Mouse (Mus musculus): Measurements from ENCODE around the gene Limd2. TPM values are rescaled to one million over a fixed set of nuclear protein-coding genes. Genes with fewer than 3 reads are reported as not detected.
A peak's percentile ranks its signal among the peaks of the same experiment; 100 is the strongest.
"Not testable (repeated sequence)": the region's sequence is repeated elsewhere in the genome, so short reads cannot be mapped to it uniquely, and the experiment has no call there.

Limd2 gene
- polyA plus RNA-seq (2016; fragmentation: Nextera tagmentation; extraction: Ambion mirVana), result 302 and 316 TPM in 2 replicates

DNA sequence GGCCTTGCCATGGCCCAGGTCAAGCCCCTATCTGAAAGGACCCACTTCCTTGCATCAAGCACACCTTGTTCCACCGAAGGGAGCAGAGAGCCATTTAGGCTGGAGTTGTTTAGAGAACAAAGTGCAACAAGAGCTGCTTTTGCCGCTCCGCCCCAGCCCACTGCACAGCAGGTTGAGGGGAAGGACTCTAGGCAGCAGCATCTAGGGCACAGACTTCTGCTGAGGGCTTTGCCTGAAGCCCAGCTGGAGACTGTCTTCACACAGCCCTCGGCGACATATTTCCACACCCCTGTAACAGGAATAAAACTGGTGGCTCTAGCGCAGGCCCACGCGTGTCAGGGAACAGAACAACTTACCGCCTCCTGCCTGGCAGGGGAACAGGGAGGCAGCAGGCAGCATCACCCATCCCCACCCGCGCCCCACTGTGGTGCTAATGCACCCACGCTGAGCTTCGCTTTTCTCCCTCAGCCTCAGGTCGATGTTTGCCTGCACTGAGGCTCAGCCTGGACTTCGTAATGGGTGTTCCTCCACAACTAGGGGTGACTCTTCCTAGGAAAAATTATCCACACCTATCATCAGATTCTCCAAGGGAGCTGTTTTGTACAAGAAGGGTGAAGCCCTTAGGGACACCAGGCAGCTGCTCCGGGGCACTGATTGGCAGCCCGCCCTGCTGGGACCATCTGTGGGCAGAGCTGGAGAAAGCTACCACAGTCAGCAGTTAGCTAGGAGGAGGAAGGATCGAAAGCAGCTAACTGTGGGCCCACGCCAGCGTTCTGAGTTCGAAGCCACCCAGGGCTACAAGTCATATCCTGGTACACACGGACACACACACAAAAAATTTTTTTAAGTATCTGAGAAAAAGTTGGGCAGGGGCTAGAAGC is at the start of gene Limd2, which contains the start of gene Gm10840:
Gene Limd2 (minus strand): TSS at position 20 of the 881 bp plus-strand sequence.
Gene Gm10840 (plus strand): TSS at position 10 of the 881 bp plus-strand sequence.
- Histone ChIP-seq H3K27me3 (no peaks in the 10 kb centered on the region), H3K9ac (peak within 1 kb of the TSS; percentile 95), H3K27ac (peak within 1 kb of the TSS; percentile 97), H3K4me2 (replicated peaks) (peak within 1 kb of the TSS; percentile 94), H3K9me3 (replicated peaks) (no peaks in the 10 kb centered on the region), H3K4me3 (peak within 1 kb of the TSS; percentile 85), H3K36me3 (peaks cover 49% of the 10 kb centered on the region), H3K4me1 (peaks cover 42% of the 10 kb centered on the region)
- peak; percentile 26 for ATAC-seq (ENCODE audit: low FRiP score)
- WGBS, result 27% methylated on average over 22 of the region's 22 CpGs

DNA sequence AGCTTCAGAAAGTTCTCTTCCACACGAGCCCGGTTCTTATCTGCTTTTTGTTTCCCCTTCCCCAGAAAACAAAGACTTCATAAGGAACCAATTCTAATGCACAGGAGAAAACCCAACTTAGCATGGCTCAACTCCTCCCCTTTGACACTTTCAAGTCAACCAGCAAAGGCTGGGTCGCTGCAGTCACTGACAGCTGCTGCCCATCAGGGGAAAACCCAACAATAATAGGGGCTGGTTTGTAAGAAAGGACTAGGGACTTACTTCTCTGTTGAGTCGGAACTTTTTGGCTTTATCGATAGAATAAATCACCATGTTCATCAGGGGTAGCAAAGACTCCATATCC is 41.4 kb upstream of the Limd2 start, which contains the start of gene Strada:
Gene Strada (minus strand): TSS at position 46 of the 343 bp plus-strand sequence.
- H3K4me1 ChIP-seq, result no peaks in the 10 kb centered on the region
- ATAC-seq (ENCODE audit: low FRiP score), result no peak
- peaks cover 64% of the 10 kb centered on the region for H3K36me3 ChIP-seq

DNA sequence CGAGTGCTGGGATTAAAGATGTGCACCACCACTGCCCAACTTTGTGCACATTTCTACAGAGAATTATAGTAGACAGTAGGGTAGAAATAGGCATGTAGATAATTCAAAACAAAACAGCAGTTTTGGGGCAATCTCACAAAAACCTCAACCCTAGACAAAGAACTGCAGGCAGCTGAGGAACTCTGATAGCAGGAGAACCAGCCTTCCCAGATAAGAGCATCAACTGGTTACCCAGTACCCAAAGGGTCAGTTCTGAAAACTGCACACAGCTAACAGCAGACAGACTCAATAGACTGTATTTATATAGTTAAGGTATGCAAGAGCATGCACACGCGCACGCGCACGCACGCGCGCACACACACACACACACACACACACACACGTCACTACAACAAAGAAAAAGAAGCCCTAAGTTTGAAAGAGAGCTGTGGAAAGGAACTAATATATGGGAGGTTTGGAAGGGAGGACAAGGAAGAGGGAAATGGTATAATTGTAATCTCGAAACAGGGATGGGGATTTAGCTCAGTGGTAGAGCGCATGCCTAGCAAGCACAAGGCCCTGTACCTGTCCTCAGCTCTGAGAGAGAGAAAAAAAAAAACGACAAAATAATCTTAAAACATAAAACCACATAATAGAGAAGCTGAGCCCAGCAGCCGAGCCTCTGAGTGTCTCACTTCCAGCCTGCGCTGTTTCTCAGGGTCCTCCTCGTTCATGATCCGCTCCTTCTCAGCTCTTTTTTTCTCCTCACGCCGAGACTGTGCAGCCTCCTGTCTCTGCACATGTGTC is 40.9 kb upstream of the Limd2 start:
- 93% methylated on average over 19 of the region's 19 CpGs for WGBS

More for the DNA sequence above, 41.4 kb upstream of the Limd2 start, which contains the start of gene Strada:
- no peaks in the 10 kb centered on the region for H3K9me3 ChIP-seq (replicated peaks)
- 78% methylated on average over 5 of the region's 5 CpGs for WGBS
- H3K4me3 ChIP-seq, result no peak within 1 kb of the TSS
- no peak within 1 kb of the TSS for H3K9ac ChIP-seq
- no peaks in the 10 kb centered on the region for H3K27me3 ChIP-seq
- no peak within 1 kb of the TSS for H3K4me2 ChIP-seq (replicated peaks)
- no peak within 1 kb of the TSS for H3K27ac ChIP-seq

DNA sequence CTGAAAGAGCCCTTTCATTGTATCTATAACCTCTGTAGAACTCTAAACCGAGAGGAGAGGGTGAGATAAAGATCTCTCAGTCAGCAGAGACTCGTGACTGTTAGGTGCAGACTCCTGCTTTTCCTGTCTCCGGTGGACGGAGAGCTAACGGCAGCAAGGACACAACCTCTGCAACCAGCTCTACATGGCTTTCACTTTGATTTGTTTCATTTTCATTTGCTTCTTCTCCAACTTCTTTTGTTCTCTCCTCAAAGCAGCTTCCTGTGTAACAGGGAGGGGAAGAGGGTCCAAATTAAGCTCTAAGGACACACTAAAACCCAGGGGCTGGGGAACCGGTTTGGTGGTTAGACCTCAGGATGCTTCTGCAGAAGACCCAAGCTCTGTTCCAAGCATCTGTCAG is 40.1 kb upstream of the Limd2 start:
- H3K27me3 ChIP-seq, result no peaks in the 10 kb centered on the region
- H3K4me2 ChIP-seq (replicated peaks), result no peak overlapping the region
- no peak overlapping the region for H3K4me3 ChIP-seq
- H3K4me1 ChIP-seq, result no peaks in the 10 kb centered on the region
- no peak overlapping the region for H3K27ac ChIP-seq
- ATAC-seq (ENCODE audit: low FRiP score), result no peak
- H3K9ac ChIP-seq, result no peak overlapping the region
- H3K9me3 ChIP-seq (replicated peaks), result no peaks in the 10 kb centered on the region
- H3K36me3 ChIP-seq, result peaks cover 66% of the 10 kb centered on the region
- WGBS, result 86% methylated on average over 6 of the region's 6 CpGs

More for the DNA sequence above, 40.9 kb upstream of the Limd2 start:
- Histone ChIP-seq H3K4me3 (no peak overlapping the region), H3K27ac (no peak overlapping the region), H3K4me1 (no peaks in the 10 kb centered on the region), H3K9ac (no peak overlapping the region), H3K4me2 (replicated peaks) (no peak overlapping the region), H3K27me3 (no peaks in the 10 kb centered on the region), H3K36me3 (peaks cover 63% of the 10 kb centered on the region), H3K9me3 (replicated peaks) (no peaks in the 10 kb centered on the region)
- ATAC-seq (ENCODE audit: low FRiP score), result no peak

DNA sequence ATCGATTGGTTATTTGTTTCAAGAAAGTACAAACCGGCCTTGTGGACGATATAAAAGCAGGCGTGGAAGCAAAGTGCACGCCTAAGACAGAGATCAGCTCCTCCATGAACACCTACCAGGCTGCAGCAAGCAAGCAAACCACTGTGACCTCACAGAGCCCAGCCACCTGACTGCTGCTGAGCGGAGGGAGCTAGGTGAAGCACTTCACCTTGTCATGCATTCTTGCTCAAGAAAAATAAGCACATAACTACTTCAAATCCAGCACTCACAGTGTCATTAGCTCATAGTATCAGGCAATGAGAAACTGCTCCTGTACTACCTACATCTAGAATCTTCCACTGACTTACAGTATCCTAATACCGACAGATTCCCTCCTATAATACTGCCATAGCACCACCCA is 39.3 kb upstream of the Limd2 start:
- H3K9me3 ChIP-seq (replicated peaks); H3K4me2 ChIP-seq (replicated peaks); H3K4me1 ChIP-seq; H3K4me3 ChIP-seq; H3K27me3 ChIP-seq; H3K27ac ChIP-seq; ATAC-seq (ENCODE audit: low FRiP score); H3K9ac ChIP-seq: not testable (repeated sequence)
- WGBS, result 97% methylated on average over 7 of the region's 7 CpGs
- H3K36me3 ChIP-seq, result peaks cover 61% of the 10 kb centered on the region

DNA sequence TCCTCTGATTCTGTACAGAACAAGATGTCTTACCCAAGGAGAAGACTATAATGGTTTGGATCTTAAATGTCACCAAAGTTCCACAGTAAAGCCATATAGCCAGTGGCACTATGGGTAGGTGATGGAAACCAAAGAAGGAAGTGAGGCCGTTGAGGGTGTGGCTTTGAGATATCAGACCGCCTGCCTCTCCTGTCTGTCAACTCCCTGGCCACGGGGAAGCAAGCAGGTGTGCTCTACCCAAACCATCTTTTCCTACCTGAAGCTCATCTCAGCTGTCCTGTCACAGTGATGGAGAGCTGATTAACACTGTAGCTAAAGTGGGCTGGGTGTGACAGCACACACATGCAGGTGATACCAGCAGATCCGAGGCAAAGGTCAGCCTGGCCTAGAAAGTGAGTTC is 37.6 kb upstream of the Limd2 start:
- H3K4me1 ChIP-seq, result no peaks in the 10 kb centered on the region
- peaks cover 47% of the 10 kb centered on the region for H3K36me3 ChIP-seq
- ATAC-seq (ENCODE audit: low FRiP score), result no peak
- H3K9ac ChIP-seq, result no peak overlapping the region
- H3K27me3 ChIP-seq, result no peaks in the 10 kb centered on the region
- H3K4me3 ChIP-seq, result no peak overlapping the region
- H3K4me2 ChIP-seq (replicated peaks), result no peak overlapping the region
- WGBS, result 87% methylated on average over 4 of the region's 4 CpGs
- no peaks in the 10 kb centered on the region for H3K9me3 ChIP-seq (replicated peaks)
- no peak overlapping the region for H3K27ac ChIP-seq

DNA sequence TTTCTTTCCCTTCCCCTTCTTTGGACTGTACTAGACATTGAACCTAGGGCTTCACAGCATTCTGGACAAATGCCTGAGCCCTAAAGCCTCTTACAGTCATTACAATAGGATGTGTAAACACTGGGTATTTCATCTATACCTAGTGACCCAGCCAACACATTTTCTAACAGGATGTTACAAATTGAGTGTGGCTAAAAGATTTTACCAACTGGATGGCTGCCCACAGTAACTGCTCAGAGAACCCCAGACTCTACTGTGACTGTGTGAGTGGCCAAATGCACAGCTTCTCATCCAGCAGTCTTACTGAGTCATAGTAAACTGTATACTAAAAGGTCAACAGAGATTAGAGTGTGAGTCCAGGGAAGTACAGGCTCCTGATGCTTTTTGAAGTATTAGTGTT is 34.7 kb upstream of the Limd2 start:
- Histone ChIP-seq H3K9ac (no peak overlapping the region), H3K27me3 (no peaks in the 10 kb centered on the region), H3K4me3 (no peak overlapping the region), H3K4me1 (peaks cover 8% of the 10 kb centered on the region; the same call in 1 of the 2 replicates), H3K4me2 (replicated peaks) (no peak overlapping the region), H3K27ac (no peak overlapping the region), H3K36me3 (peaks cover 23% of the 10 kb centered on the region), H3K9me3 (replicated peaks) (no peaks in the 10 kb centered on the region)
- no peak for ATAC-seq (ENCODE audit: low FRiP score)

DNA sequence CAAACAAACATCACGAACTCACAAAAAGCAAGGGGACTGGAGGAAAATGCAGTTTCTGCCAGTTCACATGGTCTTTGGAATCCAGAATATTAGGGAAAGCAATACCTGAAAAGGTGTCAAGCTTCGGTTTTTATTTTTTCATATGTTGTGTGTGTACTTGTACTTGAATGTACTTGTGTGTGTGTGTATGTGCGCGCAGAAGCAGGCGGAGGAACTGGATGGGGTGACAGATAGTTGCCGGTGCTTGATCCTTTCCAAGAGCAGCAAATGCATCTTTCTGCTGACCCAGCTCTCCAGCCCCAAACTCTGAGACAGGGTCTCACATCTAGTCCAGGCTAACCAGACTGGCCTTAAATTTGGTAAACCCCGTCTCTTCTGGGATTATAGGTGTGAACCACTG is 34.2 kb upstream of the Limd2 start:
- Histone ChIP-seq H3K4me2 (replicated peaks) (no peak overlapping the region), H3K9me3 (replicated peaks) (no peaks in the 10 kb centered on the region), H3K27ac (no peak overlapping the region), H3K36me3 (peaks cover 21% of the 10 kb centered on the region), H3K4me3 (no peak overlapping the region), H3K27me3 (no peaks in the 10 kb centered on the region), H3K4me1 (peaks cover 8% of the 10 kb centered on the region; the same call in 1 of the 2 replicates), H3K9ac (no peak overlapping the region)
- 91% methylated on average over 7 of the region's 7 CpGs for WGBS
- ATAC-seq (ENCODE audit: low FRiP score), result no peak

DNA sequence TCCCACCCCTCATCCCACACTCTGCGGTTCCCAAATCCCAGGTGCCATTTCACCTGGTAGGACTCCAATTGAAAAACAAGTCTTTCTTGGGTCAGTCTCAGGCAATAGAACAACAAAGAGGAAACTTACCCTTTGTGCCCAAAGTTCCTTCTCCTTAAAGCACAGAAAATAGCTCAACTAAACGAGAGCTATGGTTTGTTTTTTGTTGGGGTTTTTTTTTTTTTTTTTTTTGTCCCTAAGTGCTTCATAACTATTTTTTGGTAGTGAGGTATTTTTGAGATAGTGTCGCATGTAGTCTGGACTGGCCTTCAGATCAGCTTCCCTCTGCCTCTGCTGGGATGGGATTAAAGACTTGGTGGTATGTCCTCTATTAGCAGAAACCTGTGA is 33.5 kb upstream of the Limd2 start:
- Histone ChIP-seq H3K9me3 (replicated peaks) (no peaks in the 10 kb centered on the region), H3K27ac (peak overlapping the region; percentile 89), H3K4me1 (peaks cover 8% of the 10 kb centered on the region; the same call in 1 of the 2 replicates), H3K27me3 (no peaks in the 10 kb centered on the region), H3K36me3 (peaks cover 21% of the 10 kb centered on the region), H3K4me2 (replicated peaks) (peak overlapping the region; percentile 58), H3K4me3 (peak overlapping the region; percentile 55), H3K9ac (peak overlapping the region; percentile 78)
- no peak for ATAC-seq (ENCODE audit: low FRiP score)
- WGBS, result 36% methylated on average over 3 of the region's 3 CpGs

DNA sequence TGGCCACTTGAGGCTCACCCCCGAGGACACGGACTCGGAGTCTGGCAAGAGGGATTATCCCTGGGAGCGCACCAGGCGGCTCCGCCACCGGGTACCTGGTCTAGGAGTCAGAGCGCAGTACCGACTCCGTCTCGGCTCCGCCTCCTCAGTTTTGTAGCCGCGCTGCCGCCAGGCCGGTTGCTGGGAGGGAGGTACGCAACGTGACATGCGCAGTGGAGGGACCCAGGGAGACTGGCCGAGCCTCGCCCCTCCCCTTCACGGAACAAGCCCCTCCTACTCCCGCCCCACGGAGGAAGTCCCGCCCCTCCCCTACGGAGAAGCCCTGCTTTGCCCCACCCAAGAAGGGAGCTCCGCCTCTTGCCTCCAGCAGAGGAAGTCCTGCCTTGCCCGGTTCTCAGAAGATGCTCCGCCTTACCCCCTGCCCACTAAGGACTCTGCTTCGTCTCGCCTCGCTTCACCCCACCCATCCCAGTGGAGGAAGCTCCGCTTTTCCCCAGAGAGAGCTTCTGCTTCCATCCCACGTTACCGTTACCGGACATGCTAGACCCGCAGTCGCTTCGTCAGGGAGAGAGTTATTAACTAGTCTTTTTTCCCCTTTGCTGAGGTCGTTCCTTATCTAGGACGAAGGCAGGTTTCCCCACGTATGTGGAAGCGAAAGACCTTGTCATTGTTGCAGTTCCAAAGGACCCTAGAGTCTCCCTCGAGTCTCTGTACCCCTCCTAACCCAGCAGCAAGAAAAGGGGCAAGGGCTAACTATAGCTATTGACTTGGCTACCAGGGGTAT is 32.9 kb upstream of the Limd2 start:
- H3K9me3 ChIP-seq (replicated peaks), result no peaks in the 10 kb centered on the region
- peaks cover 8% of the 10 kb centered on the region; the same call in 1 of the 2 replicates for H3K4me1 ChIP-seq
- H3K27ac ChIP-seq, result peak overlapping the region; percentile 89
- WGBS, result 2% methylated on average over 41 of the region's 44 CpGs
- peak overlapping the region; percentile 58 for H3K4me2 ChIP-seq (replicated peaks)
- H3K36me3 ChIP-seq, result peaks cover 21% of the 10 kb centered on the region
- ATAC-seq (ENCODE audit: low FRiP score), result peak; percentile 97
- H3K27me3 ChIP-seq, result no peaks in the 10 kb centered on the region
- peak overlapping the region; percentile 55 for H3K4me3 ChIP-seq
- peak overlapping the region; percentile 78 for H3K9ac ChIP-seq

DNA sequence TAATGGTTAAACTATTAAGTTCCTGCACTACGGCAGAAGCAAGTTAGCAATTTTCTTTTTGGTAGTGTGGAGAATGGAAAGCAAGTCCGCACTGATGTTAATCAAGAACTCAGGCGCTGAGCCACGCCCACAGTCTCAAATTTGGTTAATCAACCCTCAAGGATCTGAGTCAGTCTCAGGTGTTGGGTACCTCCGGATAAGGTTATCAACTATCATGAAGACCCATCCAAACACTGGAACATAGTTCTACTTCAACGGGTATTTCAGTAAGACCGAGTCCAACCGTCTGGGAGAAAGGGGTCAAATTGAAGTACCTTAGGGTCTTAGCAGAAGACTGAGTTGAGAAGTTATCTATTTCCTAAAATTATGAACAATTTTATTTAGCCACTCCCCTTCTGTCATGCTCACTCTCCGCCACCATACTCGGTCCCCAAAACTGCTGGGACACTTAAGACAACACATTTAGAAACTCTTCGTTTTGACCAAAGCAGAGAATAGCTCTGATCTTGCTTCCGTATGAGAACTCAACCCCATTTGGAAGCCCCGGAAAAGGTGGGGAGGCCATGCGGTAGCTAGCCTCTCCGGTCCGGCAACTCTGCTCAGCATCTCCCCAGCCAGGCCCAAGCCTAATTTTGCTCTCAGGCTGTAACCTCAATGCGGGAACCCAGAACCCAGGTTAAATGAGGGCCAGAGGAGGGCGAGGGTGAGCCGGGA is 32.2 kb upstream of the Limd2 start:
- H3K4me2 ChIP-seq (replicated peaks), result peak overlapping the region; percentile 58
- peak; percentile 2; the same call in 1 of the 2 replicates for ATAC-seq (ENCODE audit: low FRiP score)
- peak overlapping the region; percentile 78 for H3K9ac ChIP-seq
- peaks cover 8% of the 10 kb centered on the region; the same call in 1 of the 2 replicates for H3K4me1 ChIP-seq
- peak overlapping the region; percentile 75 for H3K27ac ChIP-seq
- H3K4me3 ChIP-seq, result peak overlapping the region; percentile 55
- no peaks in the 10 kb centered on the region for H3K9me3 ChIP-seq (replicated peaks)
- WGBS, result 15% methylated on average over 19 of the region's 19 CpGs
- no peaks in the 10 kb centered on the region for H3K27me3 ChIP-seq
- peaks cover 16% of the 10 kb centered on the region for H3K36me3 ChIP-seq

All from hindbrain, embryonic 12.5 days (tissue).